Mouse (Mus musculus): Measurements from ENCODE around the gene Pold4. TPM values are rescaled to one million over a fixed set of nuclear protein-coding genes. Genes with fewer than 3 reads are reported as not detected.

Pold4 gene
- polyA plus RNA-seq, 1 experiment from 2014 or later, result 63.6 TPM

GRCm38 (mm10) chr19:4261038-4261698 is 29.5 kb downstream of the Pold4 start:
- H3K4me3 ChIP-seq (ENCODE audit: low read depth, low read length), result no peak overlapping the region
- no peak overlapping the region for H3K9ac ChIP-seq (replicated peaks; ENCODE audit: low read depth)
- no peak for TF ChIP-seq EP300 (IDR thresholded peaks at IDR 0.05)
- TF ChIP-seq CTCF (IDR thresholded peaks at IDR 0.05), result peak; percentile 33
- 47% methylated on average over 8 of the region's 8 CpGs for WGBS
- DNase-seq (ENCODE audit: low spot score) (no peak), ATAC-seq (no peak)
- H3K4me1 ChIP-seq (ENCODE audit: insufficient read depth, low read depth, low read length), result peaks cover 9% of the 10 kb centered on the region; the same call in 1 of the 2 replicates
- H3K36me3 ChIP-seq (ENCODE audit: insufficient read depth, low read length), result no peaks in the 10 kb centered on the region
- H3K9me3 ChIP-seq (ENCODE audit: low read length), result no peaks in the 10 kb centered on the region
- H3K27me3 ChIP-seq (replicated peaks; ENCODE audit: insufficient read depth, low read length), result no peaks in the 10 kb centered on the region
- no peak overlapping the region for H3K4me2 ChIP-seq (replicated peaks; ENCODE audit: low read depth, low read length)
- H3K27ac ChIP-seq (ENCODE audit: low read length), result no peak overlapping the region

- 56% methylated on average over 6 of the region's 6 CpGs for WGBS
- Histone ChIP-seq H3K9ac (replicated peaks; ENCODE audit: low read depth) (no peak overlapping the region), H3K36me3 (ENCODE audit: insufficient read depth, low read length) (no peaks in the 10 kb centered on the region), H3K4me3 (ENCODE audit: low read depth, low read length) (no peak overlapping the region), H3K4me1 (ENCODE audit: insufficient read depth, low read depth, low read length) (peaks cover 5% of the 10 kb centered on the region; the same call in 1 of the 2 replicates), H3K27ac (ENCODE audit: low read length) (no peak overlapping the region), H3K4me2 (replicated peaks; ENCODE audit: low read depth, low read length) (no peak overlapping the region), H3K9me3 (ENCODE audit: low read length) (no peaks in the 10 kb centered on the region), H3K27me3 (replicated peaks; ENCODE audit: insufficient read depth, low read length) (no peaks in the 10 kb centered on the region)
- ATAC-seq, result no peak
- no peak for TF ChIP-seq CTCF (IDR thresholded peaks at IDR 0.05)
- TF ChIP-seq EP300 (IDR thresholded peaks at IDR 0.05), result no peak
- no peak for DNase-seq (ENCODE audit: low spot score)
Observed at GRCm38 (mm10) chr19:4262756-4263155, 31.1 kb downstream of the Pold4 start.

GRCm38 (mm10) chr19:4263702-4264101 is 32.0 kb downstream of the Pold4 start:
- Histone ChIP-seq H3K4me2 (replicated peaks; ENCODE audit: low read depth, low read length) (no peak overlapping the region), H3K27me3 (replicated peaks; ENCODE audit: insufficient read depth, low read length) (no peaks in the 10 kb centered on the region), H3K36me3 (ENCODE audit: insufficient read depth, low read length) (no peaks in the 10 kb centered on the region), H3K9ac (replicated peaks; ENCODE audit: low read depth) (no peak overlapping the region), H3K9me3 (ENCODE audit: low read length) (no peaks in the 10 kb centered on the region), H3K4me3 (ENCODE audit: low read depth, low read length) (no peak overlapping the region), H3K4me1 (ENCODE audit: insufficient read depth, low read depth, low read length) (no peaks in the 10 kb centered on the region), H3K27ac (ENCODE audit: low read length) (no peak overlapping the region)
- WGBS, result 42% methylated on average over 14 of the region's 14 CpGs
- ATAC-seq, result peak; percentile 55
- TF ChIP-seq CTCF (IDR thresholded peaks at IDR 0.05), result no peak
- TF ChIP-seq EP300 (IDR thresholded peaks at IDR 0.05), result no peak
- DNase-seq (ENCODE audit: low spot score), result peak; percentile 48

- H3K9ac ChIP-seq (replicated peaks; ENCODE audit: low read depth), result no peak overlapping the region
- WGBS, result 89% methylated on average over 6 of the region's 6 CpGs
- no peak overlapping the region for H3K4me3 ChIP-seq (ENCODE audit: low read depth, low read length)
- ATAC-seq (no peak), DNase-seq (ENCODE audit: low spot score) (no peak)
- H3K27ac ChIP-seq (ENCODE audit: low read length), result no peak overlapping the region
- no peak for TF ChIP-seq CTCF (IDR thresholded peaks at IDR 0.05)
- H3K4me2 ChIP-seq (replicated peaks; ENCODE audit: low read depth, low read length), result no peak overlapping the region
- no peaks in the 10 kb centered on the region for H3K36me3 ChIP-seq (ENCODE audit: insufficient read depth, low read length)
- H3K27me3 ChIP-seq (replicated peaks; ENCODE audit: insufficient read depth, low read length), result no peaks in the 10 kb centered on the region
- 0 out of 2 replicates have a peak, but pooled peaks cover 2% of the 10 kb centered on the region for H3K4me1 ChIP-seq (ENCODE audit: insufficient read depth, low read depth, low read length)
- H3K9me3 ChIP-seq (ENCODE audit: low read length), result no peaks in the 10 kb centered on the region
Observed at GRCm38 (mm10) chr19:4264171-4264780, 32.6 kb downstream of the Pold4 start.

GRCm38 (mm10) chr19:4265956-4266355 is 34.3 kb downstream of the Pold4 start:
- H3K36me3 ChIP-seq (ENCODE audit: insufficient read depth, low read length), result no peaks in the 10 kb centered on the region
- no peaks in the 10 kb centered on the region for H3K9me3 ChIP-seq (ENCODE audit: low read length)
- no peak overlapping the region for H3K27ac ChIP-seq (ENCODE audit: low read length)
- H3K9ac ChIP-seq (replicated peaks; ENCODE audit: low read depth), result no peak overlapping the region
- 0 out of 2 replicates have a peak, but pooled peaks have one; percentile 14 for TF ChIP-seq CTCF (IDR thresholded peaks at IDR 0.05)
- no peak for TF ChIP-seq EP300 (IDR thresholded peaks at IDR 0.05)
- no peak overlapping the region for H3K4me3 ChIP-seq (ENCODE audit: low read depth, low read length)
- DNase-seq (ENCODE audit: low spot score) (no peak), ATAC-seq (no peak)
- 64% methylated on average over 4 of the region's 4 CpGs for WGBS
- H3K4me2 ChIP-seq (replicated peaks; ENCODE audit: low read depth, low read length), result no peak overlapping the region
- no peaks in the 10 kb centered on the region for H3K27me3 ChIP-seq (replicated peaks; ENCODE audit: insufficient read depth, low read length)
- 0 out of 2 replicates have a peak, but pooled peaks cover 4% of the 10 kb centered on the region for H3K4me1 ChIP-seq (ENCODE audit: insufficient read depth, low read depth, low read length)

GRCm38 (mm10) chr19:4268566-4269361 is 37.1 kb downstream of the Pold4 start, which contains the start of gene Ssh3:
Gene Ssh3 (minus strand): TSS chr19:4269180.
- ATAC-seq (peak; percentile 97), DNase-seq (ENCODE audit: low spot score) (peak; percentile 92)
- no peaks in the 10 kb centered on the region for H3K9me3 ChIP-seq (ENCODE audit: low read length)
- H3K4me1 ChIP-seq (ENCODE audit: insufficient read depth, low read depth, low read length), result 0 out of 2 replicates have a peak, but pooled peaks cover 4% of the 10 kb centered on the region
- H3K4me3 ChIP-seq (ENCODE audit: low read depth, low read length), result peak within 1 kb of the TSS; percentile 45
- H3K9ac ChIP-seq (replicated peaks; ENCODE audit: low read depth), result peak within 1 kb of the TSS; percentile 58
- no peaks in the 10 kb centered on the region for H3K27me3 ChIP-seq (replicated peaks; ENCODE audit: insufficient read depth, low read length)
- peak within 1 kb of the TSS; percentile 62 for H3K4me2 ChIP-seq (replicated peaks; ENCODE audit: low read depth, low read length)
- peak within 1 kb of the TSS; percentile 71 for H3K27ac ChIP-seq (ENCODE audit: low read length)
- 8% methylated on average over 46 of the region's 46 CpGs for WGBS
- H3K36me3 ChIP-seq (ENCODE audit: insufficient read depth, low read length), result no peaks in the 10 kb centered on the region
- TF ChIP-seq CTCF (IDR thresholded peaks at IDR 0.05), result no peak
- no peak for TF ChIP-seq EP300 (IDR thresholded peaks at IDR 0.05)

Data from lung, postnatal 0 days (tissue).